Mouse (Mus musculus): ENCODE data around the gene Sgms1. TPM values are rescaled to one million over a fixed set of nuclear protein-coding genes. Genes with fewer than 3 reads are reported as not detected.

Sgms1 gene
- polyA plus RNA-seq, 1 experiment from 2014 or later, result 28.8 TPM

DNA sequence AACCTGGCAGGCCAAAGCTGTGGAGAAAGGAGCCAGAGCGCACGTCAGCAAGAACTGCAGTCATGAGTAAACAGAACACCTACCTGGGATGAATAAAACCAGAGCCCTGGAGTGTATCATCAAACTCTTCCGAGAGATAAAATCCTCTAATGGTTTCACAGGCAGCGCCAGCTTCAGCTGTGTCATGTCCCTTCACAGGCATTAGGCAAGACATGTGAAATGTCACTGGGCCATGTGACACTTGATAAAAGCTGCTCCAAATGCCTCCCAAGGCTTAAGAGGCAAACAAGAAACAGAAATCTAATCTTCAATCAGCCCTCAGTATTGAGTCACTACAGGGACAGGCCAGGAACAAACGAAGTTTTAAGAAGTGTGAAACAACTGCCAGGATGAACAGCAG lies 193.3 kb downstream of the Sgms1 start:
- ATAC-seq (ENCODE audit: low read depth), result peak; percentile 84
- Histone ChIP-seq H3K9ac (ENCODE audit: low read depth, low read length) (peak overlapping the region; percentile 18; the same call in 1 of the 2 replicates), H3K4me2 (ENCODE audit: low read depth, low read length) (no peak overlapping the region), H3K4me3 (ENCODE audit: low read depth, low read length) (no peak overlapping the region), H3K9me3 (replicated peaks; ENCODE audit: control insufficient read depth, low read length) (no peaks in the 10 kb centered on the region), H3K4me1 (ENCODE audit: control insufficient read depth, low read depth, low read length) (peaks cover 50% of the 10 kb centered on the region), H3K27me3 (ENCODE audit: control insufficient read depth, insufficient read depth, low read depth, low read length) (no peaks in the 10 kb centered on the region), H3K36me3 (ENCODE audit: control insufficient read depth, insufficient read depth) (peaks cover 5% of the 10 kb centered on the region), H3K27ac (ENCODE audit: low read length) (peak overlapping the region; percentile 80)
- 34% methylated on average over 5 of the region's 5 CpGs for WGBS (ENCODE audit: insufficient replicate concordance)

- Histone ChIP-seq H3K36me3 (ENCODE audit: control insufficient read depth, insufficient read depth) (peaks cover 8% of the 10 kb centered on the region), H3K27ac (ENCODE audit: low read length) (no peak overlapping the region), H3K27me3 (ENCODE audit: control insufficient read depth, insufficient read depth, low read depth, low read length) (no peaks in the 10 kb centered on the region), H3K9me3 (replicated peaks; ENCODE audit: control insufficient read depth, low read length) (no peaks in the 10 kb centered on the region), H3K4me1 (ENCODE audit: control insufficient read depth, low read depth, low read length) (peaks cover 36% of the 10 kb centered on the region), H3K4me2 (ENCODE audit: low read depth, low read length) (no peak overlapping the region), H3K4me3 (ENCODE audit: low read depth, low read length) (no peak overlapping the region), H3K9ac (ENCODE audit: low read depth, low read length) (no peak overlapping the region)
- ATAC-seq (ENCODE audit: low read depth), result no peak
- WGBS (ENCODE audit: insufficient replicate concordance), result 29% methylated on average over 1 of the region's 1 CpGs
Measured at GRCm38 (mm10) chr19:32194863-32195262, 194.7 kb downstream of the Sgms1 start.

GRCm38 (mm10) chr19:32194074-32194473 lies 195.4 kb downstream of the Sgms1 start:
- Histone ChIP-seq H3K9me3 (replicated peaks; ENCODE audit: control insufficient read depth, low read length) (no peaks in the 10 kb centered on the region), H3K36me3 (ENCODE audit: control insufficient read depth, insufficient read depth) (peaks cover 6% of the 10 kb centered on the region), H3K4me2 (ENCODE audit: low read depth, low read length) (no peak overlapping the region), H3K9ac (ENCODE audit: low read depth, low read length) (no peak overlapping the region), H3K27me3 (ENCODE audit: control insufficient read depth, insufficient read depth, low read depth, low read length) (no peaks in the 10 kb centered on the region), H3K27ac (ENCODE audit: low read length) (no peak overlapping the region), H3K4me1 (ENCODE audit: control insufficient read depth, low read depth, low read length) (peaks cover 28% of the 10 kb centered on the region), H3K4me3 (ENCODE audit: low read depth, low read length) (no peak overlapping the region)
- WGBS (ENCODE audit: insufficient replicate concordance), result 94% methylated on average over 3 of the region's 3 CpGs
- no peak for ATAC-seq (ENCODE audit: low read depth)

DNA sequence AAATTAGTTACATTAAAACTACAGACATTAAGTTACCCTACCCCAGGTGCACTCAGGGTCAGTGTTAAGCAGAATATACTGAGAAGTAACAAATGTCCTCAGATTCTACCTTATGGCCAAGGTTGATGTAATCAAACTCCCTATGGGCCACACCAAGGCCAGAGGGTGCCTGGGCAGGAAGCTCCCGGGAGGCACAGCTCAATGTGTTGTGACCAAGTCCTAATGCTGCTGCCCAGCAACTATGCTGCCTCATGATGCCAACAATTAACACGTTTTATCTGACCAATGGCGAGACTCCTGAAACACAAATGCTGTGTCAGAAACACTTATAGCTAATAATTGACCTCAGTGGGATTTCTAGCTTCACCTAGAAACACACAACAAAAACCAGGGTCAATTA lies 197.9 kb downstream of the Sgms1 start:
- no peaks in the 10 kb centered on the region for H3K27me3 ChIP-seq (ENCODE audit: control insufficient read depth, insufficient read depth, low read depth, low read length)
- H3K36me3 ChIP-seq (ENCODE audit: control insufficient read depth, insufficient read depth), result peaks cover 4% of the 10 kb centered on the region; the same call in 1 of the 2 replicates
- WGBS (ENCODE audit: insufficient replicate concordance), result 77% methylated on average over 3 of the region's 3 CpGs
- H3K9ac ChIP-seq (ENCODE audit: low read depth, low read length), result no peak overlapping the region
- H3K4me1 ChIP-seq (ENCODE audit: control insufficient read depth, low read depth, low read length), result peaks cover 26% of the 10 kb centered on the region
- ATAC-seq (ENCODE audit: low read depth), result no peak
- no peaks in the 10 kb centered on the region for H3K9me3 ChIP-seq (replicated peaks; ENCODE audit: control insufficient read depth, low read length)
- H3K4me2 ChIP-seq (ENCODE audit: low read depth, low read length), result no peak overlapping the region
- H3K4me3 ChIP-seq (ENCODE audit: low read depth, low read length), result no peak overlapping the region
- no peak overlapping the region for H3K27ac ChIP-seq (ENCODE audit: low read length)

GRCm38 (mm10) chr19:32189961-32190360 lies 199.6 kb downstream of the Sgms1 start:
- 0 out of 2 replicates have a peak, but pooled peaks have one; percentile 16 for ATAC-seq (ENCODE audit: low read depth)
- no peaks in the 10 kb centered on the region for H3K27me3 ChIP-seq (ENCODE audit: control insufficient read depth, insufficient read depth, low read depth, low read length)
- H3K27ac ChIP-seq (ENCODE audit: low read length), result no peak overlapping the region
- peaks cover 22% of the 10 kb centered on the region for H3K4me1 ChIP-seq (ENCODE audit: control insufficient read depth, low read depth, low read length)
- no peak overlapping the region for H3K4me3 ChIP-seq (ENCODE audit: low read depth, low read length)
- H3K9ac ChIP-seq (ENCODE audit: low read depth, low read length), result no peak overlapping the region
- H3K36me3 ChIP-seq (ENCODE audit: control insufficient read depth, insufficient read depth), result peaks cover 4% of the 10 kb centered on the region; the same call in 1 of the 2 replicates
- no peak overlapping the region for H3K4me2 ChIP-seq (ENCODE audit: low read depth, low read length)
- WGBS (ENCODE audit: insufficient replicate concordance), result 81% methylated on average over 6 of the region's 6 CpGs
- no peaks in the 10 kb centered on the region for H3K9me3 ChIP-seq (replicated peaks; ENCODE audit: control insufficient read depth, low read length)

DNA sequence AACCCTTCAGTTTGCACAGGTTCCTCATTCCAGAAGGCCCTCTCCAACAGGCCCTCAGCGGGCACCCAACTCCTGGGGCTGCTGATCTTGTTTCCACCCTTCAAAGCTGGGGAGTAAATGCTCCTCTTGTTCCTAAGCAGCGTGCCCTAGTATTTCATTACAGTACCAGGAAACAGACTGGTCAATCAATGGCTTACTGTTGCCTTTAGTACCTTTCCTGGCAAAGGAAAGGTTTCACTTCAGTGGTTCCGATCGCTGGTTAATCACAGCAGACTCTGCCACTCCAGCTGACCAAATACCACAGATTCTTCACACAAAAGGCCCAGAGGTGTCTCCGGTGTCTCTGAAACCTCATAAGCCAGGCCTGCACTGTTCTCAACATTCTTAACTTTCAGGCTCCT lies 200.5 kb downstream of the Sgms1 start:
- Histone ChIP-seq H3K9me3 (replicated peaks; ENCODE audit: control insufficient read depth, low read length) (no peaks in the 10 kb centered on the region), H3K36me3 (ENCODE audit: control insufficient read depth, insufficient read depth) (0 out of 2 replicates have a peak, but pooled peaks cover 2% of the 10 kb centered on the region), H3K4me2 (ENCODE audit: low read depth, low read length) (no peak overlapping the region), H3K27ac (ENCODE audit: low read length) (no peak overlapping the region), H3K4me1 (ENCODE audit: control insufficient read depth, low read depth, low read length) (peaks cover 22% of the 10 kb centered on the region), H3K27me3 (ENCODE audit: control insufficient read depth, insufficient read depth, low read depth, low read length) (no peaks in the 10 kb centered on the region), H3K4me3 (ENCODE audit: low read depth, low read length) (no peak overlapping the region), H3K9ac (ENCODE audit: low read depth, low read length) (no peak overlapping the region)
- WGBS (ENCODE audit: insufficient replicate concordance), result 82% methylated on average over 5 of the region's 5 CpGs
- no peak for ATAC-seq (ENCODE audit: low read depth)

GRCm38 (mm10) chr19:32186594-32187092 lies 202.9 kb downstream of the Sgms1 start:
- ATAC-seq (ENCODE audit: low read depth), result peak; percentile 75
- 15% methylated on average over 8 of the region's 8 CpGs for WGBS (ENCODE audit: insufficient replicate concordance)
- no peaks in the 10 kb centered on the region for H3K9me3 ChIP-seq (replicated peaks; ENCODE audit: control insufficient read depth, low read length)
- no peaks in the 10 kb centered on the region for H3K27me3 ChIP-seq (ENCODE audit: control insufficient read depth, insufficient read depth, low read depth, low read length)
- H3K9ac ChIP-seq (ENCODE audit: low read depth, low read length), result no peak overlapping the region
- H3K4me3 ChIP-seq (ENCODE audit: low read depth, low read length), result no peak overlapping the region
- H3K27ac ChIP-seq (ENCODE audit: low read length), result peak overlapping the region; percentile 47
- H3K4me1 ChIP-seq (ENCODE audit: control insufficient read depth, low read depth, low read length), result peaks cover 37% of the 10 kb centered on the region
- H3K36me3 ChIP-seq (ENCODE audit: control insufficient read depth, insufficient read depth), result 0 out of 2 replicates have a peak, but pooled peaks cover 2% of the 10 kb centered on the region
- H3K4me2 ChIP-seq (ENCODE audit: low read depth, low read length), result no peak overlapping the region

- Histone ChIP-seq H3K27ac (ENCODE audit: low read length) (peak overlapping the region; percentile 99), H3K27me3 (ENCODE audit: control insufficient read depth, insufficient read depth, low read depth, low read length) (no peaks in the 10 kb centered on the region), H3K4me2 (ENCODE audit: low read depth, low read length) (no peak overlapping the region), H3K36me3 (ENCODE audit: control insufficient read depth, insufficient read depth) (no peaks in the 10 kb centered on the region), H3K4me1 (ENCODE audit: control insufficient read depth, low read depth, low read length) (peaks cover 70% of the 10 kb centered on the region), H3K9me3 (replicated peaks; ENCODE audit: control insufficient read depth, low read length) (no peaks in the 10 kb centered on the region), H3K9ac (ENCODE audit: low read depth, low read length) (no peak overlapping the region), H3K4me3 (ENCODE audit: low read depth, low read length) (no peak overlapping the region)
- 63% methylated on average over 4 of the region's 4 CpGs for WGBS (ENCODE audit: insufficient replicate concordance)
- no peak for ATAC-seq (ENCODE audit: low read depth)
Measured at GRCm38 (mm10) chr19:32183005-32183404, 206.5 kb downstream of the Sgms1 start.

GRCm38 (mm10) chr19:32182471-32182870 lies 207.0 kb downstream of the Sgms1 start:
- no peak for ATAC-seq (ENCODE audit: low read depth)
- Histone ChIP-seq H3K4me1 (ENCODE audit: control insufficient read depth, low read depth, low read length) (peaks cover 68% of the 10 kb centered on the region), H3K36me3 (ENCODE audit: control insufficient read depth, insufficient read depth) (no peaks in the 10 kb centered on the region), H3K27ac (ENCODE audit: low read length) (peak overlapping the region; percentile 99), H3K4me2 (ENCODE audit: low read depth, low read length) (0 out of 2 replicates have a peak overlapping the region, but pooled peaks have one; percentile 76), H3K9ac (ENCODE audit: low read depth, low read length) (no peak overlapping the region), H3K27me3 (ENCODE audit: control insufficient read depth, insufficient read depth, low read depth, low read length) (no peaks in the 10 kb centered on the region), H3K9me3 (replicated peaks; ENCODE audit: control insufficient read depth, low read length) (no peaks in the 10 kb centered on the region), H3K4me3 (ENCODE audit: low read depth, low read length) (no peak overlapping the region)
- 75% methylated on average over 5 of the region's 5 CpGs for WGBS (ENCODE audit: insufficient replicate concordance)

Data from liver, embryonic 16.5 days (tissue).